Mouse (Mus musculus): ENCODE measurements around the gene Ccdc187. TPM values are rescaled to one million over a fixed set of nuclear protein-coding genes. Genes with fewer than 3 reads are reported as not detected.

Ccdc187 gene
- polyA plus RNA-seq, 1 experiment: 0.34 TPM

- TF ChIP-seq CTCF (IDR thresholded peaks at IDR 0.05; ENCODE audit: extremely low read depth, insufficient read length, insufficient replicate concordance, low read depth, low read length) (no peak), POLR2A (IDR thresholded peaks at IDR 0.05; ENCODE audit: low read depth, low read length) (no peak)
- H3K27ac ChIP-seq (ENCODE audit: insufficient read depth, low read depth, low read length): no peak overlapping the region
Observed at GRCm38 (mm10) chr2:26257315-26258096, 36.9 kb downstream of the Ccdc187 start.

GRCm38 (mm10) chr2:26254816-26255215 lies 39.5 kb downstream of the Ccdc187 start:
- H3K36me3 ChIP-seq (ENCODE audit: control insufficient read depth, insufficient read depth, low read length): no peaks in the 10 kb centered on the region
- no peak overlapping the region for H3K27ac ChIP-seq (ENCODE audit: insufficient read depth, low read depth, low read length)
- H3K4me1 ChIP-seq (ENCODE audit: control insufficient read depth, insufficient read depth, insufficient read length, low read length): peaks cover 7% of the 10 kb centered on the region
- no peak overlapping the region for H3K4me3 ChIP-seq (ENCODE audit: low read depth, low read length)
- H3K27me3 ChIP-seq (ENCODE audit: control insufficient read depth, insufficient read depth, low read length): no peaks in the 10 kb centered on the region
- 83% methylated on average over 4 of the region's 4 CpGs for WGBS
- TF ChIP-seq CTCF (IDR thresholded peaks at IDR 0.05; ENCODE audit: extremely low read depth, insufficient read length, insufficient replicate concordance, low read depth, low read length) (no peak), POLR2A (IDR thresholded peaks at IDR 0.05; ENCODE audit: low read depth, low read length) (no peak)

More at GRCm38 (mm10) chr2:26257315-26258096, 36.9 kb downstream of the Ccdc187 start:
- Histone ChIP-seq H3K27me3 (ENCODE audit: control insufficient read depth, insufficient read depth, low read length) (no peaks in the 10 kb centered on the region), H3K36me3 (ENCODE audit: control insufficient read depth, insufficient read depth, low read length) (no peaks in the 10 kb centered on the region), H3K4me1 (ENCODE audit: control insufficient read depth, insufficient read depth, insufficient read length, low read length) (peaks cover 7% of the 10 kb centered on the region), H3K4me3 (ENCODE audit: low read depth, low read length) (no peak overlapping the region)
- WGBS: 50% methylated on average over 16 of the region's 16 CpGs

- H3K27ac ChIP-seq (ENCODE audit: insufficient read depth, low read depth, low read length): no peak overlapping the region
- no peaks in the 10 kb centered on the region for H3K27me3 ChIP-seq (ENCODE audit: control insufficient read depth, insufficient read depth, low read length)
- H3K4me3 ChIP-seq (ENCODE audit: low read depth, low read length): no peak overlapping the region
- peaks cover 6% of the 10 kb centered on the region for H3K4me1 ChIP-seq (ENCODE audit: control insufficient read depth, insufficient read depth, insufficient read length, low read length)
- TF ChIP-seq CTCF (IDR thresholded peaks at IDR 0.05; ENCODE audit: extremely low read depth, insufficient read length, insufficient replicate concordance, low read depth, low read length) (no peak), POLR2A (IDR thresholded peaks at IDR 0.05; ENCODE audit: low read depth, low read length) (no peak)
- 51% methylated on average over 8 of the region's 8 CpGs for WGBS
- no peaks in the 10 kb centered on the region for H3K36me3 ChIP-seq (ENCODE audit: control insufficient read depth, insufficient read depth, low read length)
Observed at GRCm38 (mm10) chr2:26252514-26253206, 41.7 kb downstream of the Ccdc187 start.

GRCm38 (mm10) chr2:26247531-26247930 lies 46.8 kb downstream of the Ccdc187 start:
- Histone ChIP-seq H3K27me3 (ENCODE audit: control insufficient read depth, insufficient read depth, low read length) (no peaks in the 10 kb centered on the region), H3K36me3 (ENCODE audit: control insufficient read depth, insufficient read depth, low read length) (no peaks in the 10 kb centered on the region), H3K4me1 (ENCODE audit: control insufficient read depth, insufficient read depth, insufficient read length, low read length) (no peaks in the 10 kb centered on the region), H3K27ac (ENCODE audit: insufficient read depth, low read depth, low read length) (no peak overlapping the region), H3K4me3 (ENCODE audit: low read depth, low read length) (no peak overlapping the region)
- WGBS: 50% methylated on average over 3 of the region's 3 CpGs
- TF ChIP-seq CTCF (IDR thresholded peaks at IDR 0.05; ENCODE audit: extremely low read depth, insufficient read length, insufficient replicate concordance, low read depth, low read length) (no peak), POLR2A (IDR thresholded peaks at IDR 0.05; ENCODE audit: low read depth, low read length) (no peak)

- H3K36me3 ChIP-seq (ENCODE audit: control insufficient read depth, insufficient read depth, low read length): no peaks in the 10 kb centered on the region
- peaks cover 8% of the 10 kb centered on the region; the same call in 1 of the 2 replicates for H3K4me1 ChIP-seq (ENCODE audit: control insufficient read depth, insufficient read depth, insufficient read length, low read length)
- H3K4me3 ChIP-seq (ENCODE audit: low read depth, low read length): no peak overlapping the region
- TF ChIP-seq CTCF (IDR thresholded peaks at IDR 0.05; ENCODE audit: extremely low read depth, insufficient read length, insufficient replicate concordance, low read depth, low read length) (no peak), POLR2A (IDR thresholded peaks at IDR 0.05; ENCODE audit: low read depth, low read length) (no peak)
- H3K27me3 ChIP-seq (ENCODE audit: control insufficient read depth, insufficient read depth, low read length): no peaks in the 10 kb centered on the region
- 60% methylated on average over 3 of the region's 3 CpGs for WGBS
- no peak overlapping the region for H3K27ac ChIP-seq (ENCODE audit: insufficient read depth, low read depth, low read length)
Observed at GRCm38 (mm10) chr2:26240841-26241240, 53.5 kb downstream of the Ccdc187 start.

GRCm38 (mm10) chr2:26240330-26240729 lies 54.0 kb downstream of the Ccdc187 start:
- 10% methylated on average over 9 of the region's 9 CpGs for WGBS
- TF ChIP-seq CTCF (IDR thresholded peaks at IDR 0.05; ENCODE audit: extremely low read depth, insufficient read length, insufficient replicate concordance, low read depth, low read length) (no peak), POLR2A (IDR thresholded peaks at IDR 0.05; ENCODE audit: low read depth, low read length) (no peak)
- no peaks in the 10 kb centered on the region for H3K36me3 ChIP-seq (ENCODE audit: control insufficient read depth, insufficient read depth, low read length)
- H3K27me3 ChIP-seq (ENCODE audit: control insufficient read depth, insufficient read depth, low read length): no peaks in the 10 kb centered on the region
- no peak overlapping the region for H3K27ac ChIP-seq (ENCODE audit: insufficient read depth, low read depth, low read length)
- H3K4me1 ChIP-seq (ENCODE audit: control insufficient read depth, insufficient read depth, insufficient read length, low read length): peaks cover 8% of the 10 kb centered on the region; the same call in 1 of the 2 replicates
- H3K4me3 ChIP-seq (ENCODE audit: low read depth, low read length): no peak overlapping the region

- Histone ChIP-seq H3K4me3 (ENCODE audit: low read depth, low read length) (peak within 1 kb of the TSS; percentile 96), H3K27me3 (ENCODE audit: control insufficient read depth, insufficient read depth, low read length) (no peaks in the 10 kb centered on the region), H3K36me3 (ENCODE audit: control insufficient read depth, insufficient read depth, low read length) (no peaks in the 10 kb centered on the region), H3K4me1 (ENCODE audit: control insufficient read depth, insufficient read depth, insufficient read length, low read length) (peaks cover 20% of the 10 kb centered on the region; the same call in 1 of the 2 replicates), H3K27ac (ENCODE audit: insufficient read depth, low read depth, low read length) (peak within 1 kb of the TSS; percentile 19)
- TF ChIP-seq CTCF (IDR thresholded peaks at IDR 0.05; ENCODE audit: extremely low read depth, insufficient read length, insufficient replicate concordance, low read depth, low read length): no peak
- TF ChIP-seq POLR2A (IDR thresholded peaks at IDR 0.05; ENCODE audit: low read depth, low read length): peak; percentile 21; the same call in 1 of the 2 replicates
- 1% methylated on average over 36 of the region's 36 CpGs for WGBS
Observed at GRCm38 (mm10) chr2:26237290-26237782, 57.0 kb downstream of the Ccdc187 start, which contains the start of gene Qsox2. Qsox2 (minus strand) TSS chr2:26237525.

Data from small intestine, adult 2 months (tissue).